Mouse (Mus musculus): ENCODE measurements at regions not wholly inside any gene's neighbourhood (a gene's known extent, or its start where the extent isn't known, plus 50 kb on each side); places are given as distances from the start of the nearest gene placed in this dataset.

DNA sequence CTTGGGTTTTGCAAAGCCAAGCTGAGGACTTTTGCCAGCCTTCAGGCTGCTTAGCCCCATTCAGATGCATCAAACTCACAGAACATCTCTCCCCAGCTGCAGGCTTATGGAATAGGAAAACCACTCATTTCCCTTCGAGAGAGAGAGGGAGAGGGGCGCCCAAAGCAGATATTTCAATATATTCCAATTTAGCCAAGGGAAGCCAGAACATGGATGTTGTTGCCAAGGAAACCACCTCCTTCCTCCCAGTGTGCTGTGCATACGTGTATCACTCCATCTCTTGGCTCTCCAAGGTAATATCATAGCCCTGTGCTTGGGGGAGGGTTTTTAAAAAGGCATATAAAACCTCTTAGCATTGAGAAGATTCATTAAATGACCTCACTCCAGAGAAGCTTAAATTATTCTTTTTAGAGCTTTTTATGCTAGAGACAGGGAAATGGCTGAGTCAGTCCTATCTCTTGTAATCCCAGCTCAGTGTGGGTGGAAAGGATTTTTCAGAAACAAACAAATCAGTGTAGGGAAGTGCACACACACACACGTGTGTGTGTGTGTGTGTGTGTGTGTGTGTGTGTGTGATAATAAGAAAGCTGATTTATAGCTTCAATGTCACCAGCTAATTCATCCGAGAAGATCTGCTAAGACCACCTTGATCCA is 245.1 kb downstream of the Rps24 start:
- Histone ChIP-seq H3K4me3 (ENCODE audit: low read depth, low read length) (no peak overlapping the region), H3K4me1 (ENCODE audit: insufficient read depth, low read length) (peaks cover 5% of the 10 kb centered on the region; the same call in 1 of the 2 replicates), H3K9ac (replicated peaks; ENCODE audit: low read length, poor library complexity, severe bottlenecking) (no peak overlapping the region), H3K36me3 (ENCODE audit: insufficient read depth, low read length) (no peaks in the 10 kb centered on the region), H3K9me3 (ENCODE audit: low read length) (no peaks in the 10 kb centered on the region), H3K27ac (ENCODE audit: low read depth, low read length) (peak overlapping the region; percentile 73), H3K4me2 (ENCODE audit: low read depth, low read length, poor library complexity, severe bottlenecking) (no peak overlapping the region), H3K27me3 (ENCODE audit: insufficient read depth, low read length) (no peaks in the 10 kb centered on the region)
- DNase-seq (ENCODE audit: low spot score) (peak; percentile 76), ATAC-seq (ENCODE audit: low FRiP score) (no peak)
- 38% methylated on average over 5 of the region's 5 CpGs for WGBS
- 0 out of 2 replicates have a peak, but pooled peaks have one; percentile 14 for TF ChIP-seq CTCF (IDR thresholded peaks at IDR 0.05)

DNA sequence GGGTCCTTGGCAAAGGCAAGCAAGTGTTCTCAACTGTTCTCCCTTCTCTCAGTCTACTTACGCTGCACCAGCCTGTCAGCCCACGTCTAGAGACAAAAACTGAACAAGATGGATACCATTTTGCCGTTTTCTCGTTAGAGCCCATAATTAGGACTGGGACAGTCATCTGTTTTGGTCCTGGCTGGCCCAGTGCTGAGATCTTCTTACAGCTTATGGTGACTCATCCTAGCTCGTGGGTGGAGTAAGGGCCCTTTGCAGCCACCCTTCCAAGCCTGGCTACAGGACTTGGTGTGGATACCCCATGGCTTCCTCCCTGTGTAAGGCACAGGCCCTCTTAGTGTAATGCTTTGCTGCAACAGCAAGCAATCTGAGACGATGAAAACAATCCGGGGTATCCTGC is 246.4 kb downstream of the Rps24 start:
- Histone ChIP-seq H3K4me3 (ENCODE audit: low read depth, low read length) (no peak overlapping the region), H3K9ac (replicated peaks; ENCODE audit: low read length, poor library complexity, severe bottlenecking) (no peak overlapping the region), H3K4me1 (ENCODE audit: insufficient read depth, low read length) (peaks cover 5% of the 10 kb centered on the region; the same call in 1 of the 2 replicates), H3K4me2 (ENCODE audit: low read depth, low read length, poor library complexity, severe bottlenecking) (no peak overlapping the region), H3K9me3 (ENCODE audit: low read length) (no peaks in the 10 kb centered on the region), H3K27me3 (ENCODE audit: insufficient read depth, low read length) (no peaks in the 10 kb centered on the region), H3K27ac (ENCODE audit: low read depth, low read length) (no peak overlapping the region), H3K36me3 (ENCODE audit: insufficient read depth, low read length) (no peaks in the 10 kb centered on the region)
- 95% methylated on average over 7 of the region's 7 CpGs for WGBS
- DNase-seq (ENCODE audit: low spot score) (no peak), ATAC-seq (ENCODE audit: low FRiP score) (no peak)
- TF ChIP-seq CTCF (IDR thresholded peaks at IDR 0.05) = no peak

DNA sequence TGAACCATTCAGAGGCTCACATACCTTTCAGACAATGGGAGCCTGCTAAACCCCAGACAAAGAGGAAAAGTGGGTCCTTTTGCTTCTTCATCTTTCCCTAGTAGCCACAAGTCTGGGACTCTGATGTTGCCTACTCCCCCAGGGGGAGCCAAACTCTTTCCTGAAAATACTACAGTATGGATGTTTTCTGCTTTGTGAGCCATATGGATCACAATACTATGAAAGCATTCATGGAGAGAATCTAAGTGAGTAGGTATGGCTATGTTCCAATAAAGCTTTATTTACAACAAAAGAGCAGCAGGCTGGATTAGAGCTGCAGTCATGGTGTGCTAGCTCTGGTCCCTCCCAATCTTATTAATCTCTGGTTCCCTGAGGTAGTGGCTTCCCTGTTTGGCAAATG is 251.9 kb downstream of the Rps24 start:
- Histone ChIP-seq H3K36me3 (ENCODE audit: insufficient read depth, low read length) (no peaks in the 10 kb centered on the region), H3K9me3 (ENCODE audit: low read length) (no peaks in the 10 kb centered on the region), H3K4me3 (ENCODE audit: low read depth, low read length) (no peak overlapping the region), H3K4me1 (ENCODE audit: insufficient read depth, low read length) (no peaks in the 10 kb centered on the region), H3K27ac (ENCODE audit: low read depth, low read length) (no peak overlapping the region), H3K4me2 (ENCODE audit: low read depth, low read length, poor library complexity, severe bottlenecking) (no peak overlapping the region), H3K9ac (replicated peaks; ENCODE audit: low read length, poor library complexity, severe bottlenecking) (no peak overlapping the region), H3K27me3 (ENCODE audit: insufficient read depth, low read length) (no peaks in the 10 kb centered on the region)
- peak; percentile 54 for TF ChIP-seq CTCF (IDR thresholded peaks at IDR 0.05)
- no peak for ATAC-seq (ENCODE audit: low FRiP score)
- peak; percentile 38 for DNase-seq (ENCODE audit: low spot score)

DNA sequence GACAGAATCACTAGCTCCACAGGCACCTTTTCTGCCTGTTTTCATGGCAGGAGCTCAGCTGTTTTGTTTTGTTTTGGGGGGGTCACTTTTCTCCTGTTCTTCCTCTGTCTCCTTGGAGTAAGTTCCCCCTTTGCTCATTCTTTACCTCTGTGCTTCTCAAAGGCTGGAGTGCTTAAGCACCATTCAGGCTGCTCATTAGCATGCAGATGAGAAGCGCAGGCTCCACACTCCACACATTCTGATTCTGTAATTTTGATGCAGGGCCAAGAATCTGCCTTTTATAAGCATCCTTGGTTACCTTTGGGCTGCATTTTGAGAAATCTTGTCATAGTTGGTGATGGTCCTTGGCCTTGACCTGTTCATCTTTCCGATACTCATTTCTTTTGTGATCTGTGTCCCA is 257.5 kb downstream of the Rps24 start:
- DNase-seq (ENCODE audit: low spot score) (no peak), ATAC-seq (ENCODE audit: low FRiP score) (no peak)
- WGBS = 52% methylated on average over 2 of the region's 2 CpGs
- Histone ChIP-seq H3K9ac (replicated peaks; ENCODE audit: low read length, poor library complexity, severe bottlenecking) (no peak overlapping the region), H3K4me3 (ENCODE audit: low read depth, low read length) (no peak overlapping the region), H3K27me3 (ENCODE audit: insufficient read depth, low read length) (no peaks in the 10 kb centered on the region), H3K36me3 (ENCODE audit: insufficient read depth, low read length) (no peaks in the 10 kb centered on the region), H3K4me1 (ENCODE audit: insufficient read depth, low read length) (0 out of 2 replicates have a peak, but pooled peaks cover 7% of the 10 kb centered on the region), H3K4me2 (ENCODE audit: low read depth, low read length, poor library complexity, severe bottlenecking) (no peak overlapping the region), H3K27ac (ENCODE audit: low read depth, low read length) (no peak overlapping the region), H3K9me3 (ENCODE audit: low read length) (no peaks in the 10 kb centered on the region)
- no peak for TF ChIP-seq CTCF (IDR thresholded peaks at IDR 0.05)

DNA sequence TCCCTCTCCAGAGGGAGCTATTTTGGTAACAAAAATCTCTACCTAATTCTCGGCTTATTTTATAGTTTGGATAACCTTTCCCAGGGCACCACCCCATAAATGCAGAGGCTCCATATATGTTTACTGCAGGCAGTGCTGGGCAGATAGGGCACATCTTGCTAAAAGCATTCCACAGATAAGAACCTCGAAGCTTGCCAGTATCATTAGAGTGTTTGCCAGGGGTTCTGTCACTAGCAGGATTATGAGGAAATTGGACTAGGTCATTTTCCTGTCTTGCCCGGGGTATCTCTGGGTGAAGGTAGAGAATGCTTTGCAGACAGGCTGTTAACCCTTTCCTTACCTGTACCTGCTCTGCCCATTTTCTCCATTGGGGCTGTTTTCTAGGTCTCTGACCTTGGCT is 258.8 kb downstream of the Rps24 start:
- Histone ChIP-seq H3K27me3 (ENCODE audit: insufficient read depth, low read length) (no peaks in the 10 kb centered on the region), H3K4me3 (ENCODE audit: low read depth, low read length) (no peak overlapping the region), H3K9ac (replicated peaks; ENCODE audit: low read length, poor library complexity, severe bottlenecking) (no peak overlapping the region), H3K4me2 (ENCODE audit: low read depth, low read length, poor library complexity, severe bottlenecking) (no peak overlapping the region), H3K9me3 (ENCODE audit: low read length) (no peaks in the 10 kb centered on the region), H3K36me3 (ENCODE audit: insufficient read depth, low read length) (no peaks in the 10 kb centered on the region), H3K4me1 (ENCODE audit: insufficient read depth, low read length) (0 out of 2 replicates have a peak, but pooled peaks cover 7% of the 10 kb centered on the region), H3K27ac (ENCODE audit: low read depth, low read length) (no peak overlapping the region)
- WGBS = 43% methylated on average over 3 of the region's 3 CpGs
- DNase-seq (ENCODE audit: low spot score) (no peak), ATAC-seq (ENCODE audit: low FRiP score) (no peak)
- TF ChIP-seq CTCF (IDR thresholded peaks at IDR 0.05) = no peak

DNA sequence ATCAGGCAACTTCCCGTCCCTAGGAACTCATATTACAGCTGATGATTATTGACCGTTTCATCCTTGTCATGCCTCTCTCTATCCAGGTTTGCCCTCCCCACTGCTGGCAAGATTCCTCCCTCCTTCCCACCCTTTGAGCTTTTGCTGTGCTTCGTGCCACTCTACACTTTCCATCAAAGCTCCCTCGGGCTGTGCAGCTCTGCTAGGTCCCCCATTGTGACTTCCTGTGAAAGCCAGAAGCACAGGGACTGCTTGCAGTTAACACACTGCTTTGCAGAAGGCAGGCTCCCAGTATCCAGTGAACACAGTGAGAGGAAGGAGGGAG is 260.5 kb downstream of the Rps24 start:
- no peak overlapping the region for H3K27ac ChIP-seq (ENCODE audit: low read depth, low read length)
- H3K36me3 ChIP-seq (ENCODE audit: insufficient read depth, low read length) = no peaks in the 10 kb centered on the region
- 47% methylated on average over 4 of the region's 4 CpGs for WGBS
- 0 out of 2 replicates have a peak, but pooled peaks cover 7% of the 10 kb centered on the region for H3K4me1 ChIP-seq (ENCODE audit: insufficient read depth, low read length)
- no peaks in the 10 kb centered on the region for H3K27me3 ChIP-seq (ENCODE audit: insufficient read depth, low read length)
- no peak overlapping the region for H3K4me2 ChIP-seq (ENCODE audit: low read depth, low read length, poor library complexity, severe bottlenecking)
- no peak overlapping the region for H3K4me3 ChIP-seq (ENCODE audit: low read depth, low read length)
- TF ChIP-seq CTCF (IDR thresholded peaks at IDR 0.05) = no peak
- H3K9ac ChIP-seq (replicated peaks; ENCODE audit: low read length, poor library complexity, severe bottlenecking) = no peak overlapping the region
- no peak for DNase-seq (ENCODE audit: low spot score)
- ATAC-seq (ENCODE audit: low FRiP score) = no peak; the same call in 1 of the 2 replicates
- H3K9me3 ChIP-seq (ENCODE audit: low read length) = no peaks in the 10 kb centered on the region

Measured in midbrain, postnatal 0 days (tissue).